Mouse (Mus musculus): ENCODE results near the gene Slc6a21. TPM values are rescaled to one million over a fixed set of nuclear protein-coding genes. Genes with fewer than 3 reads are reported as not detected.

Slc6a21 gene
- polyA plus RNA-seq, 1 experiment = not detected

- TF ChIP-seq POLR2AphosphoS2 (IDR thresholded peaks at IDR 0.05; ENCODE audit: insufficient read length, low read depth) (no peak), TCF3 (IDR thresholded peaks at IDR 0.05; ENCODE audit: insufficient read length, low read depth) (no peak), REST (IDR thresholded peaks at IDR 0.05; ENCODE audit: insufficient read depth, insufficient read length) (no peak), SRF (IDR thresholded peaks at IDR 0.05; ENCODE audit: control insufficient read depth, insufficient read length, low read depth) (no peak), MYOG (IDR thresholded peaks at IDR 0.05; ENCODE audit: control insufficient read depth in 1 of 3, insufficient read depth in 1 of 3, insufficient read length in 2 of 3, low read depth in 2 of 3) (no peak), MYOD1 (IDR thresholded peaks at IDR 0.05; ENCODE audit: control insufficient read depth in 1 of 3, insufficient read length in 2 of 3, low read depth in 2 of 3) (no peak), E2F4 (IDR thresholded peaks at IDR 0.05; ENCODE audit: insufficient read depth) (no peak), TCF12 (IDR thresholded peaks at IDR 0.05; ENCODE audit: insufficient read depth, poor library complexity, severe bottlenecking) (no peak), CEBPB (IDR thresholded peaks at IDR 0.05; ENCODE audit: insufficient read depth, poor library complexity, severe bottlenecking) (no peak), MAX (IDR thresholded peaks at IDR 0.05; ENCODE audit: low read depth) (no peak), POLR2A (IDR thresholded peaks at IDR 0.05; ENCODE audit: insufficient read length, low read depth) (no peak), USF1 (IDR thresholded peaks at IDR 0.05; ENCODE audit: low read depth) (no peak)
Observed at GRCm38 (mm10) chr7:45231192-45231591, 46.1 kb upstream of the Slc6a21 start.

GRCm38 (mm10) chr7:45231941-45232340, 45.4 kb upstream of the Slc6a21 start:
- Histone ChIP-seq H3ac (ENCODE audit: control insufficient read depth, insufficient read length) (no peak overlapping the region), H3K36me3 (ENCODE audit: control insufficient read depth, insufficient read depth) (peaks cover 14% of the 10 kb centered on the region), H3K27me3 (ENCODE audit: control insufficient read depth, insufficient read depth, insufficient read length) (no peaks in the 10 kb centered on the region), H3K79me2 (ENCODE audit: control insufficient read depth, insufficient read depth) (no peaks in the 10 kb centered on the region), H3K4me3 (no peak overlapping the region), H3K4me2 (ENCODE audit: low read depth) (no peak overlapping the region)
- no peak for TF ChIP-seq TCF3 (IDR thresholded peaks at IDR 0.05; ENCODE audit: insufficient read length, low read depth)
- TF ChIP-seq REST (IDR thresholded peaks at IDR 0.05; ENCODE audit: insufficient read depth, insufficient read length) = no peak

More at GRCm38 (mm10) chr7:45231192-45231591, 46.1 kb upstream of the Slc6a21 start:
- Histone ChIP-seq H3ac (ENCODE audit: control insufficient read depth, insufficient read length) (no peak overlapping the region), H3K4me3 (no peak overlapping the region), H3K27me3 (ENCODE audit: control insufficient read depth, insufficient read depth, insufficient read length) (no peaks in the 10 kb centered on the region), H3K36me3 (ENCODE audit: control insufficient read depth, insufficient read depth) (peaks cover 14% of the 10 kb centered on the region), H3K4me2 (ENCODE audit: low read depth) (no peak overlapping the region), H3K79me2 (ENCODE audit: control insufficient read depth, insufficient read depth) (no peaks in the 10 kb centered on the region)

- Histone ChIP-seq H3ac (ENCODE audit: control insufficient read depth, insufficient read length) (no peak overlapping the region), H3K79me2 (ENCODE audit: control insufficient read depth, insufficient read depth) (no peaks in the 10 kb centered on the region), H3K36me3 (ENCODE audit: control insufficient read depth, insufficient read depth) (peaks cover 13% of the 10 kb centered on the region), H3K4me2 (ENCODE audit: low read depth) (no peak overlapping the region), H3K27me3 (ENCODE audit: control insufficient read depth, insufficient read depth, insufficient read length) (no peaks in the 10 kb centered on the region), H3K4me3 (no peak overlapping the region)
- TF ChIP-seq USF1 (IDR thresholded peaks at IDR 0.05; ENCODE audit: low read depth) (no peak), TCF12 (IDR thresholded peaks at IDR 0.05; ENCODE audit: insufficient read depth, poor library complexity, severe bottlenecking) (no peak), POLR2A (IDR thresholded peaks at IDR 0.05; ENCODE audit: insufficient read length, low read depth) (no peak)
Observed at GRCm38 (mm10) chr7:45232716-45233465, 44.4 kb upstream of the Slc6a21 start.

- H3ac ChIP-seq (ENCODE audit: control insufficient read depth, insufficient read length) = no peak overlapping the region
- no peaks in the 10 kb centered on the region for H3K27me3 ChIP-seq (ENCODE audit: control insufficient read depth, insufficient read depth, insufficient read length)
- H3K79me2 ChIP-seq (ENCODE audit: control insufficient read depth, insufficient read depth) = no peaks in the 10 kb centered on the region
- no peak overlapping the region for H3K4me3 ChIP-seq
- TF ChIP-seq SRF (IDR thresholded peaks at IDR 0.05; ENCODE audit: control insufficient read depth, insufficient read length, low read depth) = no peak
- TF ChIP-seq MYOG (IDR thresholded peaks at IDR 0.05; ENCODE audit: control insufficient read depth in 1 of 3, insufficient read depth in 1 of 3, insufficient read length in 2 of 3, low read depth in 2 of 3) = peak in 1 of 3 experiments; percentile 3
- peak in 1 of 3 experiments; percentile 5 for TF ChIP-seq MYOD1 (IDR thresholded peaks at IDR 0.05; ENCODE audit: control insufficient read depth in 1 of 3, insufficient read length in 2 of 3, low read depth in 2 of 3)
- H3K4me2 ChIP-seq (ENCODE audit: low read depth) = no peak overlapping the region
- peaks cover 7% of the 10 kb centered on the region for H3K36me3 ChIP-seq (ENCODE audit: control insufficient read depth, insufficient read depth)
Observed at GRCm38 (mm10) chr7:45233580-45234332, 43.6 kb upstream of the Slc6a21 start.

- Histone ChIP-seq H3K4me3 (no peak overlapping the region), H3K36me3 (ENCODE audit: control insufficient read depth, insufficient read depth) (peaks cover 6% of the 10 kb centered on the region), H3K27me3 (ENCODE audit: control insufficient read depth, insufficient read depth, insufficient read length) (no peaks in the 10 kb centered on the region), H3ac (ENCODE audit: control insufficient read depth, insufficient read length) (no peak overlapping the region), H3K4me2 (ENCODE audit: low read depth) (no peak overlapping the region), H3K79me2 (ENCODE audit: control insufficient read depth, insufficient read depth) (no peaks in the 10 kb centered on the region)
- TF ChIP-seq TCF12 (IDR thresholded peaks at IDR 0.05; ENCODE audit: insufficient read depth, poor library complexity, severe bottlenecking) = no peak
- no peak for TF ChIP-seq REST (IDR thresholded peaks at IDR 0.05; ENCODE audit: insufficient read depth, insufficient read length)
- no peak for TF ChIP-seq MYOD1 (IDR thresholded peaks at IDR 0.05; ENCODE audit: control insufficient read depth in 1 of 3, insufficient read length in 2 of 3, low read depth in 2 of 3)
- no peak for TF ChIP-seq POLR2AphosphoS2 (IDR thresholded peaks at IDR 0.05; ENCODE audit: insufficient read length, low read depth)
- TF ChIP-seq TCF3 (IDR thresholded peaks at IDR 0.05; ENCODE audit: insufficient read length, low read depth) = no peak
- no peak for TF ChIP-seq SRF (IDR thresholded peaks at IDR 0.05; ENCODE audit: control insufficient read depth, insufficient read length, low read depth)
- TF ChIP-seq POLR2A (IDR thresholded peaks at IDR 0.05; ENCODE audit: insufficient read length, low read depth) = no peak
- no peak for TF ChIP-seq CEBPB (IDR thresholded peaks at IDR 0.05; ENCODE audit: insufficient read depth, poor library complexity, severe bottlenecking)
- no peak for TF ChIP-seq USF1 (IDR thresholded peaks at IDR 0.05; ENCODE audit: low read depth)
- no peak for TF ChIP-seq MAX (IDR thresholded peaks at IDR 0.05; ENCODE audit: low read depth)
- TF ChIP-seq MYOG (IDR thresholded peaks at IDR 0.05; ENCODE audit: control insufficient read depth in 1 of 3, insufficient read depth in 1 of 3, insufficient read length in 2 of 3, low read depth in 2 of 3) = no peak
- no peak for TF ChIP-seq E2F4 (IDR thresholded peaks at IDR 0.05; ENCODE audit: insufficient read depth)
Observed at GRCm38 (mm10) chr7:45234333-45234841, 42.9 kb upstream of the Slc6a21 start.
